Mouse (Mus musculus) liver, embryonic 11.5 days (tissue): ENCODE measurements around the gene H1fx. TPM values are rescaled to one million over a fixed set of nuclear protein-coding genes. Genes with fewer than 3 reads are reported as not detected.
A peak's percentile ranks its signal among the peaks of the same experiment; 100 is the strongest.
"Not testable (repeated sequence)": the region's sequence is repeated elsewhere in the genome, so short reads cannot be mapped to it uniquely, and the experiment has no call there.

ENCODE experiments used
- ATAC-seq: fragments of 200-750 bp; cut with Nextera tagmentation; replicated peaks from 2 replicates; pipeline ENCODE4 v1.8.0; 2017; ENCODE audit warnings: moderate number of reproducible peaks, mild to moderate bottlenecking, moderate TSS enrichment, moderate library complexity; ENCODE audit not compliant: low FRiP score
- DNase-seq: peaks from one replicate; pipeline ENCODE4 v3.0.0-alpha.2; 2017; ENCODE audit warnings: low spot score
- H3K27ac ChIP-seq: fragments of 300-500 bp; sonication (generic); 2 replicates; pipeline ENCODE4 v1.5.1; 2014; ENCODE audit warnings: mild to moderate bottlenecking, low read depth, low read length, control low read depth
- H3K27me3 ChIP-seq: fragments of 300-500 bp; sonication (generic); replicated peaks from 2 replicates; pipeline ENCODE4 v1.6.1; 2014; ENCODE audit warnings: low read length, mixed read lengths; ENCODE audit not compliant: control insufficient read depth, insufficient read depth
- H3K36me3 ChIP-seq: fragments of 300-500 bp; sonication (generic); 2 replicates; pipeline ENCODE4 v1.6.1; 2014; ENCODE audit warnings: mild to moderate bottlenecking, low read length, moderate library complexity, mixed read lengths; ENCODE audit not compliant: control insufficient read depth, insufficient read depth
- H3K4me1 ChIP-seq: fragments of 300-500 bp; sonication (generic); replicated peaks from 2 replicates; pipeline ENCODE4 v1.6.1; 2014; ENCODE audit warnings: low read length, mixed read lengths; ENCODE audit not compliant: control insufficient read depth, insufficient read depth
- H3K4me2 ChIP-seq: fragments of 300-500 bp; sonication (generic); 2 replicates; pipeline ENCODE4 v1.6.1; 2014; ENCODE audit warnings: mild to moderate bottlenecking, control low read depth, moderate library complexity
- H3K4me3 ChIP-seq: fragments of 300-500 bp; sonication (generic); 2 replicates; pipeline ENCODE4 v1.5.1; 2014; ENCODE audit warnings: low read depth, low read length, control low read depth
- H3K9ac ChIP-seq: fragments of 300-500 bp; sonication (generic); 2 replicates; pipeline ENCODE4 v1.6.1; 2014; ENCODE audit warnings: low read depth, low read length, control low read depth
- H3K9me3 ChIP-seq: fragments of 300-500 bp; sonication (generic); 2 replicates; pipeline ENCODE4 v1.6.1; 2016; ENCODE audit warnings: low read length, inconsistent platforms, mixed read lengths; ENCODE audit not compliant: control insufficient read depth
- WGBS: fragments of 180-500 bp; shearing (Covaris S2); extraction: QIAGEN DNeasy Blood & Tissue Kit; methylation state at CpG from one replicate; pipeline ENCODE4 v1.1.7; 2014; 5-methylcytosine and 5-hydroxymethylcytosine counted together
- polyA plus RNA-seq: library from polyadenylated mRNA; unstranded; fragments of >200 nt; fragmentation: Nextera tagmentation; extraction: Ambion mirVana; gene quantifications from 2 replicates; pipeline ENCODE4 v1.2.1, GENCODE M21; 2014

Gene H1fx
- polyA plus RNA-seq, 1 experiment from 2014 or later: 21.2 TPM

GRCm38 (mm10) chr6:88011106-88011505, 29.7 kb upstream of the H1fx start:
- ATAC-seq: not testable (repeated sequence)

GRCm38 (mm10) chr6:88009209-88009608, 27.8 kb upstream of the H1fx start:
- no peak overlapping the region for H3K27ac ChIP-seq
- H3K4me3 ChIP-seq: no peak overlapping the region
- H3K4me2 ChIP-seq: no peak overlapping the region
- WGBS: 90% methylated on average over 4 of the region's 4 CpGs
- H3K4me1 ChIP-seq: 0 out of 2 replicates have a peak, but pooled peaks cover 4% of the 10 kb centered on the region
- ATAC-seq (no peak), DNase-seq (no peak)
- H3K9me3 ChIP-seq: no peaks in the 10 kb centered on the region
- H3K36me3 ChIP-seq: peaks cover 25% of the 10 kb centered on the region
- no peak overlapping the region for H3K9ac ChIP-seq
- H3K27me3 ChIP-seq: no peaks in the 10 kb centered on the region

More at GRCm38 (mm10) chr6:88011106-88011505, 29.7 kb upstream of the H1fx start:
- Histone ChIP-seq H3K36me3 (peaks cover 22% of the 10 kb centered on the region), H3K4me1 (peaks cover 15% of the 10 kb centered on the region)
- 62% methylated on average over 1 of the region's 1 CpGs for WGBS
- H3K27ac ChIP-seq, H3K4me3 ChIP-seq, H3K27me3 ChIP-seq, H3K9ac ChIP-seq, H3K4me2 ChIP-seq, DNase-seq, H3K9me3 ChIP-seq: not testable (repeated sequence)

GRCm38 (mm10) chr6:88004773-88005172, 23.3 kb upstream of the H1fx start:
- H3K36me3 ChIP-seq: peaks cover 36% of the 10 kb centered on the region
- WGBS: 90% methylated on average over 12 of the region's 14 CpGs
- not testable (repeated sequence) for H3K4me2 ChIP-seq, H3K27ac ChIP-seq, H3K27me3 ChIP-seq, H3K4me3 ChIP-seq, H3K4me1 ChIP-seq, H3K9ac ChIP-seq, H3K9me3 ChIP-seq, DNase-seq, ATAC-seq

- Histone ChIP-seq H3K4me3 (no peak overlapping the region), H3K9ac (no peak overlapping the region), H3K4me1 (no peaks in the 10 kb centered on the region), H3K4me2 (no peak overlapping the region), H3K36me3 (peaks cover 28% of the 10 kb centered on the region), H3K27ac (no peak overlapping the region), H3K27me3 (no peaks in the 10 kb centered on the region), H3K9me3 (no peaks in the 10 kb centered on the region)
- DNase-seq (no peak), ATAC-seq (no peak)
- WGBS: 59% methylated on average over 4 of the region's 4 CpGs
These were observed 22.0 kb upstream of the H1fx start for GRCm38 (mm10) chr6:88003439-88003838.

- Histone ChIP-seq H3K36me3 (peaks cover 18% of the 10 kb centered on the region), H3K27ac (no peak overlapping the region), H3K4me3 (no peak overlapping the region), H3K9ac (no peak overlapping the region), H3K27me3 (no peaks in the 10 kb centered on the region), H3K4me2 (no peak overlapping the region), H3K4me1 (peaks cover 21% of the 10 kb centered on the region), H3K9me3 (no peaks in the 10 kb centered on the region)
- 85% methylated on average over 4 of the region's 4 CpGs for WGBS
- DNase-seq (no peak), ATAC-seq (no peak)
These were observed 16.9 kb upstream of the H1fx start for GRCm38 (mm10) chr6:87998358-87998757.

GRCm38 (mm10) chr6:87997706-87998265, 16.3 kb upstream of the H1fx start:
- DNase-seq: peak; percentile 78
- no peak overlapping the region for H3K4me3 ChIP-seq
- 64% methylated on average over 7 of the region's 7 CpGs for WGBS
- no peak overlapping the region for H3K9ac ChIP-seq
- H3K9me3 ChIP-seq: no peaks in the 10 kb centered on the region
- H3K4me1 ChIP-seq: peaks cover 26% of the 10 kb centered on the region
- H3K27me3 ChIP-seq: no peaks in the 10 kb centered on the region
- no peak overlapping the region for H3K4me2 ChIP-seq
- peak; percentile 43; the same call in 1 of the 2 replicates for ATAC-seq
- H3K27ac ChIP-seq: no peak overlapping the region
- peaks cover 14% of the 10 kb centered on the region for H3K36me3 ChIP-seq

GRCm38 (mm10) chr6:87996606-87997005, 15.2 kb upstream of the H1fx start:
- DNase-seq (no peak), ATAC-seq (no peak)
- H3K4me2 ChIP-seq: no peak overlapping the region
- H3K27me3 ChIP-seq: no peaks in the 10 kb centered on the region
- H3K4me3 ChIP-seq: no peak overlapping the region
- H3K4me1 ChIP-seq: peaks cover 31% of the 10 kb centered on the region
- no peak overlapping the region for H3K27ac ChIP-seq
- H3K9ac ChIP-seq: no peak overlapping the region
- H3K9me3 ChIP-seq: no peaks in the 10 kb centered on the region
- peaks cover 11% of the 10 kb centered on the region for H3K36me3 ChIP-seq
- WGBS: 90% methylated on average over 9 of the region's 9 CpGs

- DNase-seq: no peak
- Histone ChIP-seq H3K36me3 (peaks cover 4% of the 10 kb centered on the region; the same call in 1 of the 2 replicates), H3K27ac (0 out of 2 replicates have a peak overlapping the region, but pooled peaks have one; percentile 13), H3K4me2 (no peak overlapping the region), H3K4me1 (peaks cover 31% of the 10 kb centered on the region), H3K4me3 (no peak overlapping the region), H3K9ac (no peak overlapping the region), H3K9me3 (no peaks in the 10 kb centered on the region), H3K27me3 (no peaks in the 10 kb centered on the region)
- ATAC-seq: no peak
- WGBS: 55% methylated on average over 4 of the region's 4 CpGs
These were observed 14.1 kb upstream of the H1fx start for GRCm38 (mm10) chr6:87995519-87995918.
